Mouse (Mus musculus) monocyte, adult 5-6 weeks (primary cell): ENCODE results near the gene Acot11. TPM values are rescaled to one million over a fixed set of nuclear protein-coding genes. Genes with fewer than 3 reads are reported as not detected.
"Not testable (repeated sequence)": the region's sequence is repeated elsewhere in the genome, so short reads cannot be mapped to it uniquely, and the experiment has no call there.

Source experiments
- ATAC-seq: fragments of 153-309, 156-312 bp; replicated peaks from 2 replicates; pipeline ENCODE4 v1.8.0; 2017; ENCODE audit warnings: mild to moderate bottlenecking; ENCODE audit not compliant: low TSS enrichment, insufficient number of reproducible peaks, severe bottlenecking, poor library complexity, low FRiP score
- total RNA-seq: library from RNA; stranded (forward); fragments of 200-1000, 200-491, 200-594 nt; gene quantifications from 3 replicates; pipeline ENCODE4 v1.2.3, GENCODE M21; 2017

Acot11 gene
- total RNA-seq, 1 experiment from 2014 or later, result 8.8 TPM

DNA sequence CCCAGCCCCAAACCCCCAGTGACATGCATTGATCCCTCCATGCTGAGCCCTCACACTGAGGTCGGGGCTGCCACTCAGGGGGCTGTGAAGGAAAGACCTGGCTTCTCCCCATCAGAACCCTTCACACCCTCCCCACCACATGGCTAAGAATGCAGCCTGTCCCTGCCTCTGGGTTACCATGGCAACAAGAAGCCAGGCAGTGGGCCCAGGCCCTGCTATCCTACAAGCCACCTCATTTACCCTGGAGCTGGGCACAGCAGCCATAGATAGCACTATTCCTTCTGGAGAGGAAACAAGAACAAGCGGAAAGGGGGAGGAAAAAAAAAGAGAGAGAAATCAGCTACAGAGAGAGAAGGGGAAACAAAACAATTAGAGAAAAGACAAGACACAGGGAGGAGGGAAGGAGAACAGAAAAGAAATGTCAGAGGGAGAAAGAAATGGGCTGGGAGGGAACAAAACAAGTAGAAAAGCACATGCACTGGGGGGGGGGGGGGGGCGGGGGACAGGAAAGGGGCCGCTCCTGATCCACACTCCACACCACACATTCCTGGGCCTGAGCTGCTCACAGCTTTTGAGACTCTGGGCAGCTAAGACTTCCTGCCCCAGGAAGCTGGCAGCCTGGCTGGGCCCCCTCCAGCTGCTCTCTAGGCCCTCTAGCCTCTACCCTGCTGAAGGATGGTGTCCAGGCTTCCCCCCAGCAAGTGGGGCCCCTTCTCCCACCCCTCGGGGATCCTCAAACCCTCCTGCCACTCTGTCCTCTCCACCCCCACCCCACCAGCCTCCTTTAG lies 18.9 kb downstream of the Acot11 start:
- no peak for ATAC-seq

DNA sequence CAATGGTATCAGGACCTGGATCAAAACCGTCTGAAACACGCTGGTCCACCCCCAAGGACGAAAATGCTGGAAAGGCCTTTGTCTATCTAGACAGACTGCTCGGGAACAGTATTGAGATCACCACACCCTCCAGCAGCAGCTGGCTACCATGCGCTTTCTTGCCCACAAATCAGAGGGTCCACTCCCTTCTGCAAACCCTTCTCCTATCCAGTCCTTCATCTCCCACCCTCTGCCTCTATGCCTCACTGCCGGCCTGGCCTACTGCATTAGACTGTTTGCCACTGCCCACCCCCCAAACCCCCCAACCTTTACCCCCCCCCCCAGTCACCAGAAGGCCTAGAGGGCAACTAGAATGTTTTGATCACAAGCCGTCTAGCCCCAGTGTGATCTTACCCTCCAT lies 19.5 kb downstream of the Acot11 start:
- no peak for ATAC-seq

DNA sequence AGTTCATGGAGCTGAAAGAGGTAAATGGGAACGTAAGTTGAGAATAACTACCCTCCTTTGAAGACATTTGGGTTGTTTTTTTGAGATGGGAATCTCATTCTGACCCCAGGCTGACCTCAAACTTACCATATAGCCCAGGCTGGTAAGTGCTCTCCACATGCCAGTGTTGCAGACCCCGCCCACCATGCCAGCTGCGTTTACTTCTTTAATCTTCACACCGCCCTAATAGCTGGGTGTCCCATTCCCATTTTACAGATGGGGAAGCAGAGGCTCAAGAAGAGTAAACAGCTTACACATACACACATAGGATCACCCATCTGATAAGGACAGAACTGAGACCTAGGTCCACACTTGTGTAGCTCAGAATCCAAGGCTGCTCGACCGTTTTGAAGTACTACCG lies 20.0 kb downstream of the Acot11 start:
- ATAC-seq, result no peak

DNA sequence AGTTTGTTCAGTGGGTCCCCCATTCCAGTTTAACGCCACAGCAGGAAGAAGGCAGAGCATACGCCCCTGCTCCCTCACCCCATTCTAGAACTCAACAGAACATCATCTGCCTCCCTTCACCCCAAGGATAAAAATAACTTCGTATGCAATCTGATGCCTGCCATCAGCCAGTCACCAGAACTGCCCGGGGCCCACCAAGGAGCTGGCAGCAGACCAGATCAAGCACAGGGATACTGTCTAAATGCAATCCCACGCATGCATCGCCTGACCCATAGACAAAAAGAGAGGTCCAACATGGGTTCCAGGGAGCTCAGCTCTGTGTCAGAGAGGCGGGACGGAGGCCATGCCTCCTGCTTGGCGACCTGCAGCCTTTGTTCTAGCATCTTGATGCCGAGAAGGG lies 21.7 kb downstream of the Acot11 start:
- ATAC-seq, result no peak

DNA sequence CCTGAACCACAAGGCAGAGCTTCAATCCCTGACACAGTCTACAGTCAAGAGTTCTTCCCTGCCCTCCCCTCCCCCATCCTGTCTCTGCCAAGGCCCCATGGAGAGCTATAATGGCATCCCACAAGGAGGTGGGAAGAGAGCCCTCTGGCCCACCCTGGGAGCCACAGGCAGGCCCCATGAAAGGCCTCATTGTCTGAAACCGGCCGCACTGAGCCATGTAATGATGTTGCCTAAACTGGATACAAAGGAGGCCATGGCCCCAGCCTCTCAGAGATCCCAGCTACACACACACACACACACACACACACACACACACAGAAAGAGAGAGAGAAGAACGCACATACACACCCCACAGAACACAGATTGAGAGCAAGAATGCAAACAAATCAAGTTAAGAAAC lies 24.8 kb downstream of the Acot11 start:
- no peak for ATAC-seq

DNA sequence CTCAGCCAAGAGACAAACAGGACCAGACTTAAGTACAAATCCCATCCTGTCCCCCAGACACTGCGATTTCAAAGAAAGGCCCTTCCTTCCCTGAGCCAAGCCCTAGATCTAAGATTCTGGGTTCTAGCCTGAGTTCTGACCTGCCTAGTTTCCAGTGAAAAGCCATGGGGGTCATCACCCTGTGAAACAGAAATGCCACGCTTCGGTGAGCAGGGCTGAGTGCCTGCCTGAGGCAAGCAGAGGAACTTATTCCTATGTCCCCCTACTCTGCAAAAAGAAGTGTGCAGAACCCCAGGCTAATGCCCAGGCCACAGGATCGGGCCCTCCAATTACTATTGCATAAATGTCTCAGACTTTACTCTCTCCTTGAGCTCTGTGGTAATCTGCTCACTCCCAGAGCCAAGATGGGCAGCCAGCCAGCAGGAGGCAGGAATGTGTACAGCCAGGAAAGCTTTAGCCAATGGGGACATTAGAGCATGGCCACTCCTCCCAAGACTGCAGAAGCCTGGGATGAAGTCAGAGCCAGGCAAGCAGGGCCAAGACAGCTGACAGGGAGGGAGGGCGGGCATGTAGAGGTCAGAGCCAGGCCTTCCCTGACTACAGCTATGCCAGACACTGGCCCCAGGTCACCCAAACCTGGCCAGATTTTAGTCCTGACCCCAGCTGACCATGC lies 26.5 kb downstream of the Acot11 start:
- no peak for ATAC-seq

DNA sequence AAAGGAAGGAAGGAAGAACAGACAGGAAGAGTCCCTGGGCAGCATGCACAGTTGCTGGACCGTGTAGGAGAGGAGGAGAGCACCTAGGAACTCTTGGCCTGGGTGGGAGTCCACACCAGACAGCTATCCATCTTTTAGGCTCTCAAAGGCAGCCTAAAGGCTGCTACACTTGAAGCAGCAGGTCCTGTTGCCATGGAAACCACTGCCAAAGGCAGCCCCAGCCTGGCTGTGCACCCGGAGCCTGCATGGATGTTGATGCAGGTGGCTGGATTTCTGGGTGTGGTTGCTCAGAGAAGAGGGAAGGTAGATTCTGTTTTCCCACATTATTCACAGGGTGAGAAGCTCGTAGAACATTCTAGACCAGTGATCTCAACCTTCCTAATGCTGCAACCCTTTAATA lies 27.8 kb downstream of the Acot11 start:
- no peak for ATAC-seq

DNA sequence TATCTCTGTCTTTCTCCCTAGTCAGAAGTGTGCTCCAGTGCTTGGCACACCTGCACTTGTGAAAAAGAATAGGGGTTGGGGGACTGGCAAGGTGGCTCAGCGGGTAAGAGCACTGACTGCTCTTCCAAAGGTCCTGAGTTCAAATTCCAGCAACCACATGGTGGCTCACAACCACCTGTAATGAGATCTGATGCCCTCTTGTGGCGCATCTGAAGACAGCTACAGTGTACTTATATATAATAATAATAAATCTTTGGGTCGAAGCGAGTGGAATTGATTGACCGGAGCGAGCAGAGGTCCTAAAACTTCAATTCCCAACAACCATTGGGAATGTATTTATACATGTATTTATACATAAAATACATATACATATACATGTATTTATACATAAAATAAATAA lies 29.0 kb downstream of the Acot11 start:
- not testable (repeated sequence) for ATAC-seq

DNA sequence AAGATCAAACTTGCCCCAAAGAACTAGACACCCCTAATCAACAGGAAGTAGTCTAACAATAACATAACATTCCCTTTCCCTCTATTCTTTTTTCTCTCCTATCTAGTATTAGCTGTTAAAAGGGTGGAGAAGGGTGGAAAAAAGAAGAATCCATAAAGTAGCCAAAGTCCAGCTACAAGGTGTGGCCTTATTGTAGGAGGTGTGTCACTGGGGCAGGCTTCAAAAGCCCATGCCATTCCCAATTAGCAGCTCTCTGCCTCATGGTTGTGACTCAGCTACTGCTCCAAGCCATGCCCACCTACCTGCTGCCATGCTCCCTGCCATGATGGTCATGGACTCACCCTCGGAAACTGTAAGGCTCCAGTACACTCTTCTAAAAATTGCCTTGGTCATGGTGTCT lies 32.2 kb downstream of the Acot11 start:
- ATAC-seq, result no peak

DNA sequence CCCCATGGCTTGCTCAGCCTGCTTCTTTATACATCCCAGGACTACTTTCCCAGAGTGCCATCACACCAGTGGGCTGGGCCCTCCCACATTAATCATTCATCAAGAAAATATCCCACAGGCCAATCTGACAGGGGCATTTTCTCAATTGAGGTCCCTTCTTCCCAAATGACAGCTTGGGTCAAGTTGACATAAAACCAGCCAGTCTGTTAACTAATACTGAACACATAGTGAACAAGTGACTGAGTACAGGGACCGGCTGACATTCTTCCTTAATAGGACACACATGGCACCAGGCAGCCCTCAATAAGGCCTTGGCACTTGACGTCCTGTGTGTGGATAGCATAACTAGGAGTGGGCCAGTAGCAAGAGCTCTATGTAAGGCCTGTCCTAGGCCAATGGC lies 35.5 kb downstream of the Acot11 start:
- ATAC-seq, result no peak

DNA sequence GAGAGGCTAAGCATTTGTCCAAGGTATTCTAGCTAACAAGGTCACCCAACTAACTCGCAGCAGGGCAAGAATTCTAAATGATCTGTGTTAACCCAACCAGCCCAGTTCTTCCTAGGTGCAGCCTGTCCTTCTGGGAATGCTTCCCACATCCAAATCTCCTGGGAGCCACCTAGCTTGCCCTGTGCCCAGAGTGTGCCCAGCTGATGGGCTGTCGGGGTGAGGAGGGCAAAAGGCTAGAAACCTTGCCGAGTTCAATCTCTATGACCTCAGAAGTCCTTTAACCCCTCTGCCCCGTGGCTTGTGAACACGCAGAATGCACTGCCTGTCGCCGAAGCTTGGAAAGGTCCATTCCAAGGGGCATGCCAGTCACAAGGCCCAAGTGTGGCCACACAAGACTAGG lies 40.6 kb downstream of the Acot11 start:
- ATAC-seq, result no peak

DNA sequence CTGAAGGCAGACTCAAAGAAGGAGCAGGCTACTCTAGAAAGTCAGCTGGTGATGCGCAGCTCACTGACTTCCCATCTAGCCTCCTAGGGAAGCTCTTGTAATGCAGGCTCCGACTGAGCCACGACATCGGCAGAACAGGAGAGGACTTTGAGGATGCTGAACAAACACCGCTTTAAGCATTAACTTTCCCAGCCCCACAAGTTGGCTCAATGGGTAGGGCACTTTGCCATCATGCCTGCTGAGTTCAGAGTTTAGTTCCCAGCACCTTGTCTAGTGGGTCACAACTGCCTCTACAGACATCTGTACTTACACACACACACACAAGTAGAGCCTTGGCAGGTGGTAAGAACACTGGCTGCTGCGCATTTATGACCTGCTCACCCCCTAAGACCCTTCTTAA lies 53.1 kb downstream of the Acot11 start:
- ATAC-seq, result no peak

DNA sequence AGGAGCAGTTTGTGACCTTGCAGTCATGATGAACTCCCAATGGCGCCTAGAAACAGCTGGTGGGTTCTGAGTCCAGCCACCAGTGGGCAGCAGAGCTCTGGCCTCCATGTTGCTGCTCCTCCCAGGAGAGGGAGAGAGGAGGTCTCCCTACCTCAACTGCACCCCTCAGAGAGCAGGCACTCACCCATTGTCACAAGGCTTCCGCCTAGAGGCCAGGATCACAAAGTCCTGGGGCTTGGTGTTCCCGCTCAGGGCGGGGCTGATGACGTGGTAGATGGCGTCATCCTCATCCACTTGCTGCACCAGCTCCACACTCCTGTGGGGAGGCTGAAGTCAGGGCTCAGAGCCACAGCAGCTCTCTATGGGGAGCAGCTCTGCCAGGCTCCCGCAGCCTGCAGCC lies 55.1 kb downstream of the Acot11 start:
- ATAC-seq, result no peak

DNA sequence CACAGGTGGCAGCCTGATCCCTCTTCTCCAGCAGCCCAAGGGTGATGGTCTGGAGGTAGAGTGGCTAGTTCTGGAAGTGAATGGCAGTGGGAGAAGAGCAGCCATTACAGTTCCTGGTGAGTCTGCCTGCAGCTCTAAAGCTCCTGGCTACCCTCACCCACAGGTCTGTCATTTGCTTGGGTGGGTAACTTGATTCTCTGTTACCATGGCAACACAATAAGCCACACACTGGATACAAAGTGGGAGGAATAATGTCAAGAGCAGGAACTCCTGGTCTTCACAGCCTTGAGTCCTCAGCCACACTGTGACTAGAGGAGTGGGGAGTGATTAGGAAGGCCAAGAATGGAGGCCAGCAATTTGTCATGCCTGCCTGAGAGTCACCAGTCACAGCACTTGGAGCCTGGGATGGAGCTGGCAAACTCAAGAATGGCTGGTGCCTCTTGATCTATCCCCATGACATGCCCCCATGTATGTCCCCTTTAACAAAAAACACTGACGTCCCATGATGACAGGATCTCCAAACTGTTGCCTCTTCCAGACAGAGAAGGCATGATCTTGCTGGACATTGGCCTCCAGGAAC lies 57.7 kb downstream of the Acot11 start:
- no peak for ATAC-seq

DNA sequence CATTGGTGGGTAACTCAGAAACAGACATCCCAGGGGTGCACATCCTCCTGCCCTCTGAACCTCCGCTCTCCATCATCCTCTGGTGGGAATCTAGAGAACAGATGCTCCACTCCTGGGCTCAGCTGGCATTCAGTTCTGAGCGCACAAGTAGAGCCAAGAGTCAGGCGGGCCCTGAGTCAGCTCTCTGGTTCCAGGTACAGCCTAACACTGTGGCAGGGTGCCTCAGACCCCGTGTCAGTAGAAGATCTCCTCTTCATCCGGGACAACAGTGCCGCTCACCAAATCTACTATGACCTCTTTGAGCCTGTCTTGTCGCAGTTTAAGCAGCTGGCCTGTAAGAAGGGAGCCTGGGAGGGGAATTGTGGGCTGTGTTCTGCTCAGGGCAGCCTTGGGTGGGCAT lies 58.9 kb downstream of the Acot11 start:
- no peak for ATAC-seq

DNA sequence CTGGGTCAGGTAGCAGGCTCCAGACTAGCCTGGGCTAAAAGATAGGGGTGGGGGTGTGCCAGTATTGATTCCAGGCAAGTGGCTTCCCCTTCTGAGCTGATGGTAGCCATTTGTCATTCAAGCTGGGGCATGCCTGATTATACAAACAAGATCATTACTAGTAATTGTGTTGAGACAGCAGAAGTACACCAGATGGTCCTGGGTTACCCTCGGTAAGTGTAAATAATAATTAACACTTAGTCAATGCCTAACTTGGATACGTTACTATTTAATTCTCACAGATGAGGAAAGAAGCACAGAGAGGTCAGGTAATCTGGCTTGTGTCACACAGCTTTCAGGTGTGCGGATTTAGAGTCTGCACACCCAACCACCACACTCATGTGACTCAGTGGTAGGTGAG lies 66.9 kb downstream of the Acot11 start:
- no peak for ATAC-seq

DNA sequence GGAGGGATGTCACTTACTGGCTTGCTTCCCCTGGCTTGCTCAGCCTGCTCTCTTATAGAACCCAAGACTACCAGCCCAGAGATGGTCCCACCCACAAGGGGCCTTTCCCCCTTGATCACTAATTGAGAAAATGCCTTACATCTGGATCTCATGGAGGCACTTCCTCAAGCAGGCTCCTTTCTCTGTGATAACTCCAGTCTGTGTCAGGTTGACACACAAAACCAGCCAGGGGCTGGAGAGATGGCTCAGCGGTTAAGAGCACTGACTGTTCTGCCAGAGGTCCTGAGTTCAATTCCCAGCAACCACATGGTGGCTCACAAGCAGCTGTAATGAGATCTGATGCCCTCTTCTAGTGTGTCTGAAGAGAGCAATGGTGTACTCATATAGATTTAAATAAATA lies 67.9 kb downstream of the Acot11 start:
- ATAC-seq, result not testable (repeated sequence)

DNA sequence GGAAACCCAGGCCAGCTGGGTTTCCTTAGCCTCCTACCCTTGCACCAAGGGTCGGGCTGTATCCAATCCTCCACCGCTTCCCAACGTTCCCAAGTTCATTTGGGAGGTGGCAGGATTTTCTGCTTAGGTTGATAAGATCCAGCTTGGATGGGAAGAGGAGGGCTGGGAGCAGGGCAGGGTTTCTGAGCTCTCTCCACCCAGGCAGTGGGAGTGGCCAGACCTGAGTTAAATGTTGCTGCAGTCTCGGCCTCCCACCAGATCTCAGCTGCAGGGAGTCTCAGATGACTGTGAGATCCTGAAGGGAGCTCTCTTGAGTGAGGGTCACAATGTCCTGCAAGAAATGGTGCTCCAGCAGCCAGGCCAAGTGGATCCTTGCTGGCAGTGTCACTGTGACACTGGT lies 71.2 kb downstream of the Acot11 start, which contains the start of gene Fam151a:
Fam151a (plus strand) TSS at position 254 of the 400 bp plus-strand sequence.
- ATAC-seq, result no peak

DNA sequence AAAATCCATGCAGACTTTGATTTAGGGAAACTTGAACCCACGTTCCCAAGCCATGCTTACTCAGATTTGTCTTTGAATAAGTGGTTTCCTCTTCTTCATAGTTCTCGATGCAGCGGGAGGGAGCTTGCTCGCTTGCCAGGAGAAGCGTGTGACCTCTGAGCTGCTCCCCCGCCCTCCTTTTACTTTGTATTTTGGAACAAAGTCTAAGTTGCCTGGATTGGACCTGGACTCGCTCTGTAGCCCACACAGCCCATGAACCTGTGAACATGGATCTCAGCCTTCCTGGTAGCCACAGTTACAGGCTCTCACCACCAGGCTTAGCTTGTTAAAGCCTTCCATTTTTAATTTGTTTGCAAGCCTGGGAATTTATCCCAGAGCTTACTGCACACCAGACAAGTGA lies 74.0 kb downstream of the Acot11 start, which contains the start of gene Mroh7:
Mroh7 (minus strand) TSS at position 112 of the 400 bp plus-strand sequence.
- no peak for ATAC-seq

DNA sequence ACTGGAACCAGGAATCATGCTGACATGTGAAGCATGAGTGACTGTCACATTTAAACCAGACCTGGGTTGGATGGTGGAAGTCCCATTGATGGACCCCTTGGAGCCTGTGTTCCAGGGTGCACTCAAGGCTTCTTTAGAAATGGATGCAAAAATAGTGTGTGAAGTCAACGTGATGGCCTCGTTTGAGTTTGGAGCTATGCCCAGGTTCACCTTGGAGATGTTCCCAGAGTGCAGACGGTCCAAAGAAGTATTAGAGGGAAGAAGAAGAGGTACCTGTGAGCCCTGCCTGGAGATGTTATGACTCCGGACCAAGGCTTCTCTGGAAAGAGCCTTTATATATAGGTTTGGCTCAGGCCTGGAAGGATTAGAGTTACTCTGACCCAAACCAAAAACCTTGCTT lies 84.2 kb downstream of the Acot11 start:
- no peak for ATAC-seq
